Mouse (Mus musculus) forebrain, embryonic 15.5 days (tissue): Measurements from ENCODE around the gene Agpat2. TPM values are rescaled to one million over a fixed set of nuclear protein-coding genes. Genes with fewer than 3 reads are reported as not detected.
A peak's percentile ranks its signal among the peaks of the same experiment; 100 is the strongest.

ENCODE experiments used
- ATAC-seq: fragments of 200-750 bp; cut with Nextera tagmentation; replicated peaks from 2 replicates; pipeline ENCODE4 v1.8.0; 2017; ENCODE audit warnings: mild to moderate bottlenecking, moderate TSS enrichment, moderate library complexity
- H3K27ac ChIP-seq: fragments of 300-500 bp; sonication (generic); replicated peaks from 2 replicates; pipeline ENCODE4 v1.5.1; 2015; ENCODE audit warnings: mild to moderate bottlenecking, inconsistent platforms
- H3K27me3 ChIP-seq: fragments of 300-500 bp; sonication (generic); 2 replicates; pipeline ENCODE4 v1.6.1; 2015; ENCODE audit warnings: inconsistent platforms
- H3K36me3 ChIP-seq: fragments of 300-500 bp; sonication (generic); 2 replicates; pipeline ENCODE4 v1.6.1; 2015; ENCODE audit warnings: mild to moderate bottlenecking, inconsistent platforms
- H3K4me1 ChIP-seq: fragments of 300-500 bp; sonication (generic); 2 replicates; pipeline ENCODE4 v1.6.1; 2015; ENCODE audit warnings: inconsistent platforms
- H3K4me2 ChIP-seq: fragments of 300-500 bp; sonication (generic); replicated peaks from 2 replicates; pipeline ENCODE4 v1.6.1; 2015; ENCODE audit warnings: mild to moderate bottlenecking, inconsistent platforms
- H3K4me3 ChIP-seq: fragments of 300-500 bp; sonication (generic); 2 replicates; pipeline ENCODE4 v1.5.1; 2015; ENCODE audit warnings: mild to moderate bottlenecking, inconsistent platforms
- H3K9ac ChIP-seq: fragments of 300-500 bp; sonication (generic); replicated peaks from 2 replicates; pipeline ENCODE4 v1.6.1; 2015; ENCODE audit warnings: mild to moderate bottlenecking, inconsistent platforms
- H3K9me3 ChIP-seq: fragments of 300-500 bp; sonication (generic); 2 replicates; pipeline ENCODE4 v1.6.1; 2016; ENCODE audit warnings: inconsistent platforms
- WGBS: fragments of 180-500 bp; shearing (Covaris S2); methylation state at CpG from one replicate; pipeline ENCODE4 v1.1.7; 2015; ENCODE audit warnings: mixed read lengths; 5-methylcytosine and 5-hydroxymethylcytosine counted together
- polyA plus RNA-seq: library from polyadenylated mRNA; unstranded; fragments of >200 nt; fragmentation: Nextera tagmentation; extraction: Ambion mirVana; gene quantifications from 2 replicates; pipeline ENCODE4 v1.2.1, GENCODE M21; 2015

Gene Agpat2
- 3.4 and 3.9 TPM in 2 replicates for polyA plus RNA-seq

- Histone ChIP-seq H3K9me3 (no peaks in the 10 kb centered on the region), H3K27ac (no peak within 1 kb of the TSS), H3K4me2 (peak within 1 kb of the TSS; percentile 71), H3K27me3 (peaks cover 30% of the 10 kb centered on the region), H3K4me3 (peak within 1 kb of the TSS; percentile 51), H3K4me1 (peaks cover 14% of the 10 kb centered on the region), H3K9ac (peak within 1 kb of the TSS; percentile 54), H3K36me3 (no peaks in the 10 kb centered on the region)
- WGBS: under 1% methylated on average over 85 of the region's 103 CpGs
- ATAC-seq: peak; percentile 76
Observed at GRCm38 (mm10) chr2:26603720-26604671, at the start of gene Agpat2. TSS of gene Agpat2 (minus strand) at chr2:26604417.

- no peaks in the 10 kb centered on the region for H3K9me3 ChIP-seq
- H3K4me3 ChIP-seq: no peak overlapping the region
- H3K27ac ChIP-seq: no peak overlapping the region
- WGBS: 24% methylated on average over 3 of the region's 3 CpGs
- no peak overlapping the region for H3K4me2 ChIP-seq
- peak; percentile 97 for ATAC-seq
- no peaks in the 10 kb centered on the region for H3K27me3 ChIP-seq
- H3K36me3 ChIP-seq: no peaks in the 10 kb centered on the region
- H3K9ac ChIP-seq: no peak overlapping the region
- H3K4me1 ChIP-seq: no peaks in the 10 kb centered on the region
Observed at GRCm38 (mm10) chr2:26646643-26647293, 42.6 kb upstream of the Agpat2 start.

- no peak overlapping the region for H3K4me3 ChIP-seq
- no peak overlapping the region for H3K9ac ChIP-seq
- H3K9me3 ChIP-seq: no peaks in the 10 kb centered on the region
- H3K4me2 ChIP-seq: no peak overlapping the region
- H3K27me3 ChIP-seq: no peaks in the 10 kb centered on the region
- 70% methylated on average over 2 of the region's 2 CpGs for WGBS
- H3K4me1 ChIP-seq: peaks cover 4% of the 10 kb centered on the region
- no peak for ATAC-seq
- no peak overlapping the region for H3K27ac ChIP-seq
- H3K36me3 ChIP-seq: no peaks in the 10 kb centered on the region
Observed at GRCm38 (mm10) chr2:26643942-26644341, 39.7 kb upstream of the Agpat2 start.

- Histone ChIP-seq H3K36me3 (peaks cover 18% of the 10 kb centered on the region), H3K4me3 (no peak overlapping the region), H3K27ac (no peak overlapping the region), H3K9me3 (no peaks in the 10 kb centered on the region), H3K9ac (no peak overlapping the region), H3K27me3 (no peaks in the 10 kb centered on the region), H3K4me2 (no peak overlapping the region), H3K4me1 (peaks cover 22% of the 10 kb centered on the region)
- 80% methylated on average over 7 of the region's 7 CpGs for WGBS
- no peak for ATAC-seq
Observed at GRCm38 (mm10) chr2:26641006-26641647, 36.9 kb upstream of the Agpat2 start.

- 5% methylated on average over 49 of the region's 49 CpGs for WGBS
- peak overlapping the region; percentile 86 for H3K9ac ChIP-seq
- ATAC-seq: peak; percentile 91
- peak overlapping the region; percentile 72 for H3K27ac ChIP-seq
- no peaks in the 10 kb centered on the region for H3K9me3 ChIP-seq
- H3K4me3 ChIP-seq: peak overlapping the region; percentile 67
- peak overlapping the region; percentile 66 for H3K4me2 ChIP-seq
- no peaks in the 10 kb centered on the region for H3K27me3 ChIP-seq
- H3K4me1 ChIP-seq: peaks cover 22% of the 10 kb centered on the region
- H3K36me3 ChIP-seq: peaks cover 27% of the 10 kb centered on the region
Observed at GRCm38 (mm10) chr2:26639838-26640830, 35.9 kb upstream of the Agpat2 start.

GRCm38 (mm10) chr2:26639083-26639482 is 34.9 kb upstream of the Agpat2 start:
- Histone ChIP-seq H3K36me3 (peaks cover 31% of the 10 kb centered on the region), H3K4me1 (peaks cover 25% of the 10 kb centered on the region), H3K27ac (no peak overlapping the region; the same call in 1 of the 2 replicates), H3K4me2 (peak overlapping the region; percentile 66), H3K9ac (peak overlapping the region; percentile 86), H3K4me3 (peak overlapping the region; percentile 67), H3K9me3 (no peaks in the 10 kb centered on the region), H3K27me3 (no peaks in the 10 kb centered on the region)
- whole genome bisulfite sequencing: 8% methylated on average over 8 of the region's 8 CpGs
- ATAC-seq: peak; percentile 38; the same call in 1 of the 2 replicates

GRCm38 (mm10) chr2:26638572-26638971 is 34.4 kb upstream of the Agpat2 start:
- peak overlapping the region; percentile 86 for H3K9ac ChIP-seq
- no peak overlapping the region for H3K27ac ChIP-seq
- peak overlapping the region; percentile 66 for H3K4me2 ChIP-seq
- peak overlapping the region; percentile 67 for H3K4me3 ChIP-seq
- peaks cover 31% of the 10 kb centered on the region for H3K36me3 ChIP-seq
- no peaks in the 10 kb centered on the region for H3K27me3 ChIP-seq
- ATAC-seq: no peak
- peaks cover 25% of the 10 kb centered on the region for H3K4me1 ChIP-seq
- WGBS: 70% methylated on average over 5 of the region's 5 CpGs
- H3K9me3 ChIP-seq: no peaks in the 10 kb centered on the region

- peaks cover 29% of the 10 kb centered on the region for H3K4me1 ChIP-seq
- H3K36me3 ChIP-seq: peaks cover 31% of the 10 kb centered on the region
- peak overlapping the region; percentile 67; the same call in 1 of the 2 replicates for H3K4me3 ChIP-seq
- H3K9me3 ChIP-seq: no peaks in the 10 kb centered on the region
- 0 out of 2 replicates have a peak overlapping the region, but pooled peaks have one; percentile 86 for H3K9ac ChIP-seq
- no peak for ATAC-seq
- H3K4me2 ChIP-seq: peak overlapping the region; percentile 66
- H3K27me3 ChIP-seq: no peaks in the 10 kb centered on the region
- 83% methylated on average over 5 of the region's 5 CpGs for WGBS
- H3K27ac ChIP-seq: no peak overlapping the region
Observed at GRCm38 (mm10) chr2:26638039-26638438, 33.8 kb upstream of the Agpat2 start.

- no peak overlapping the region for H3K9ac ChIP-seq
- H3K9me3 ChIP-seq: no peaks in the 10 kb centered on the region
- peak overlapping the region; percentile 66; the same call in 1 of the 2 replicates for H3K4me2 ChIP-seq
- ATAC-seq: no peak
- WGBS: 84% methylated on average over 4 of the region's 4 CpGs
- peaks cover 35% of the 10 kb centered on the region for H3K4me1 ChIP-seq
- no peaks in the 10 kb centered on the region for H3K27me3 ChIP-seq
- no peak overlapping the region for H3K4me3 ChIP-seq
- peaks cover 31% of the 10 kb centered on the region for H3K36me3 ChIP-seq
- no peak overlapping the region for H3K27ac ChIP-seq
Observed at GRCm38 (mm10) chr2:26637316-26637932, 33.2 kb upstream of the Agpat2 start.

GRCm38 (mm10) chr2:26636325-26636635 is 32.1 kb upstream of the Agpat2 start:
- Histone ChIP-seq H3K27ac (no peak overlapping the region), H3K36me3 (peaks cover 31% of the 10 kb centered on the region), H3K9ac (no peak overlapping the region), H3K9me3 (no peaks in the 10 kb centered on the region), H3K27me3 (no peaks in the 10 kb centered on the region), H3K4me2 (no peak overlapping the region), H3K4me3 (no peak overlapping the region), H3K4me1 (peaks cover 46% of the 10 kb centered on the region)
- ATAC-seq: no peak
- 48% methylated on average over 2 of the region's 2 CpGs for whole genome bisulfite sequencing
